ENCODE assay signal across 16 mouse cellular contexts in genomic region chr1:184234320-184234988, GRCm38 (mm10).
DNase-seq lines count a peak whose midpoint lies in the region; ATAC-seq and TF ChIP-seq lines count a peak whose summit lies in the region.
"Had no signal": no experiment of that assay in that cellular context is flagged by ENCODE, and none has a peak within 500 bp of the region (broad histone marks: within the 10 kb centered on the region; RNA-seq: fewer than 3 reads in every experiment).

No protein-coding gene starts in this region.

- H3K27ac ChIP-seq in hindbrain, embryonic 10.5 days, result 0 out of 2 replicates have a peak overlapping the region, but pooled peaks have one; percentile 60
- no peak overlapping the region for H3K27ac ChIP-seq in hindbrain, embryonic 14.5 days
- H3K27ac ChIP-seq in neural tube, embryonic 12.5 days, result no peak overlapping the region
- H3K27ac ChIP-seq in midbrain, embryonic 14.5 days (replicated peaks; ENCODE audit: low read depth, low read length), result no peak overlapping the region
- H3K27ac ChIP-seq in liver, postnatal 0 days (ENCODE audit: low read depth), result no peak overlapping the region
- H3K27ac ChIP-seq: left cerebral cortex, adult 2 months had no signal

- WGBS in hindbrain, embryonic 10.5 days, result 53% methylated on average over 8 of the region's 8 CpGs
- WGBS in hindbrain, embryonic 14.5 days, result 35% methylated on average over 8 of the region's 8 CpGs
- WGBS in neural tube, embryonic 12.5 days, result 50% methylated on average over 8 of the region's 8 CpGs
- 37% methylated on average over 8 of the region's 8 CpGs for WGBS in midbrain, embryonic 14.5 days
- WGBS in liver, postnatal 0 days (ENCODE audit: insufficient replicate concordance), result 66% methylated on average over 8 of the region's 8 CpGs

- H3K9ac ChIP-seq in hindbrain, embryonic 14.5 days, result no peak overlapping the region
- no peak overlapping the region for H3K9ac ChIP-seq in neural tube, embryonic 12.5 days
- no peak overlapping the region for H3K9ac ChIP-seq in midbrain, embryonic 14.5 days (replicated peaks; ENCODE audit: low read length)
- H3K9ac ChIP-seq in liver, postnatal 0 days (replicated peaks), result no peak overlapping the region

- H3K4me2 ChIP-seq in hindbrain, embryonic 14.5 days (replicated peaks), result no peak overlapping the region
- H3K4me2 ChIP-seq in neural tube, embryonic 12.5 days (replicated peaks), result no peak overlapping the region
- no peak overlapping the region; the same call in 1 of the 2 replicates for H3K4me2 ChIP-seq in midbrain, embryonic 14.5 days (ENCODE audit: low read length)
- H3K4me2 ChIP-seq in liver, postnatal 0 days (ENCODE audit: low read depth, low read length), result no peak overlapping the region

- H3K27me3 ChIP-seq in hindbrain, embryonic 10.5 days (ENCODE audit: insufficient read depth, poor library complexity, severe bottlenecking), result no peaks in the 10 kb centered on the region
- H3K27me3 ChIP-seq in hindbrain, embryonic 14.5 days (ENCODE audit: control insufficient read depth, insufficient read depth, low read length), result no peaks in the 10 kb centered on the region; the same call in 1 of the 2 replicates
- H3K27me3 ChIP-seq in neural tube, embryonic 12.5 days (replicated peaks), result no peaks in the 10 kb centered on the region
- no peaks in the 10 kb centered on the region for H3K27me3 ChIP-seq in midbrain, embryonic 14.5 days (ENCODE audit: control insufficient read depth, insufficient read depth, low read length)
- H3K27me3 ChIP-seq in liver, postnatal 0 days (ENCODE audit: insufficient read depth, low read length), result 0 out of 2 replicates have a peak, but pooled peaks cover 3% of the 10 kb centered on the region

- no peak for TF ChIP-seq CTCF in liver, postnatal 0 days (IDR thresholded peaks at IDR 0.05; ENCODE audit: low read depth)

- peak; percentile 11 for DNase-seq in hindbrain, embryonic 10.5 days (ENCODE audit: low spot score)
- no peak for DNase-seq in hindbrain, embryonic 14.5 days (ENCODE audit: low spot score)
- no peak for DNase-seq in neural tube, embryonic 10.5 days (ENCODE audit: extremely low spot score, low spot score)
- DNase-seq in midbrain, embryonic 14.5 days, result peak; percentile 60
- no peak for DNase-seq in liver, postnatal 0 days
- DNase-seq in cerebellum, postnatal 36 days, result no peak
- DNase-seq: adrenal gland, adult 2 months; heart, postnatal 10 days; kidney, adult 2 months; kidney, postnatal 25 days; left cerebral cortex, postnatal 4 days; liver; lung, postnatal 14 days; thymus, postnatal 25 days had no signal

- no peak for TF ChIP-seq EP300 in liver, postnatal 0 days (IDR thresholded peaks at IDR 0.05; ENCODE audit: low read depth)

- H3K4me1 ChIP-seq in hindbrain, embryonic 10.5 days (replicated peaks), result peaks cover 19% of the 10 kb centered on the region
- H3K4me1 ChIP-seq in hindbrain, embryonic 14.5 days (replicated peaks; ENCODE audit: control insufficient read depth, insufficient read depth, low read length), result peaks cover 14% of the 10 kb centered on the region; the same call in 1 of the 2 replicates
- H3K4me1 ChIP-seq in neural tube, embryonic 12.5 days, result 0 out of 2 replicates have a peak, but pooled peaks cover 7% of the 10 kb centered on the region
- H3K4me1 ChIP-seq in midbrain, embryonic 14.5 days (ENCODE audit: control insufficient read depth, insufficient read depth, low read length), result peaks cover 10% of the 10 kb centered on the region
- H3K4me1 ChIP-seq in liver, postnatal 0 days (ENCODE audit: insufficient read depth), result no peaks in the 10 kb centered on the region

- H3K36me3 ChIP-seq in hindbrain, embryonic 10.5 days, result no peaks in the 10 kb centered on the region
- no peaks in the 10 kb centered on the region for H3K36me3 ChIP-seq in hindbrain, embryonic 14.5 days (replicated peaks; ENCODE audit: control insufficient read depth, insufficient read depth)
- H3K36me3 ChIP-seq in neural tube, embryonic 12.5 days, result no peaks in the 10 kb centered on the region
- H3K36me3 ChIP-seq in midbrain, embryonic 14.5 days (ENCODE audit: control insufficient read depth, insufficient read depth, low read length), result no peaks in the 10 kb centered on the region
- H3K36me3 ChIP-seq in liver, postnatal 0 days (replicated peaks; ENCODE audit: insufficient read depth, low read length), result no peaks in the 10 kb centered on the region

- no peak for ATAC-seq in hindbrain, embryonic 14.5 days (ENCODE audit: low FRiP score)
- 0 out of 2 replicates have a peak, but pooled peaks have one; percentile 33 for ATAC-seq in neural tube, embryonic 12.5 days (ENCODE audit: low FRiP score, low read depth)
- ATAC-seq in midbrain, embryonic 14.5 days (ENCODE audit: low FRiP score, low TSS enrichment), result peak; percentile 58
- no peak for ATAC-seq in liver, postnatal 0 days

- no peak overlapping the region for H3K4me3 ChIP-seq in hindbrain, embryonic 10.5 days
- no peak overlapping the region for H3K4me3 ChIP-seq in hindbrain, embryonic 14.5 days (replicated peaks; ENCODE audit: low read length)
- H3K4me3 ChIP-seq in neural tube, embryonic 12.5 days, result no peak overlapping the region
- H3K4me3 ChIP-seq in midbrain, embryonic 14.5 days (replicated peaks; ENCODE audit: low read depth, low read length), result no peak overlapping the region
- H3K4me3 ChIP-seq in liver, postnatal 0 days (ENCODE audit: low read depth, low read length), result no peak overlapping the region

- no peaks in the 10 kb centered on the region for H3K9me3 ChIP-seq in hindbrain, embryonic 10.5 days
- no peaks in the 10 kb centered on the region for H3K9me3 ChIP-seq in hindbrain, embryonic 14.5 days (ENCODE audit: control insufficient read depth, low read length)
- no peaks in the 10 kb centered on the region for H3K9me3 ChIP-seq in neural tube, embryonic 12.5 days
- no peaks in the 10 kb centered on the region for H3K9me3 ChIP-seq in midbrain, embryonic 14.5 days (ENCODE audit: control insufficient read depth, low read length)
- H3K9me3 ChIP-seq in liver, postnatal 0 days (ENCODE audit: low read length), result no peaks in the 10 kb centered on the region

Comparison
In these comparisons a context has a peak if more than half of its experiments do, and no peak if none do; other contexts are left out.
1. DNase-seq: peak in hindbrain, embryonic 10.5 days (single experiment) and midbrain, embryonic 14.5 days (single experiment); none in hindbrain, embryonic 14.5 days (single experiment), neural tube, embryonic 10.5 days (single experiment), liver, postnatal 0 days (single experiment) and cerebellum, postnatal 36 days (0 of 2).
2. ATAC-seq: peak in neural tube, embryonic 12.5 days (single experiment) and midbrain, embryonic 14.5 days (single experiment); none in hindbrain, embryonic 14.5 days (single experiment) and liver, postnatal 0 days (single experiment).